Mouse (Mus musculus) thymus, adult 2 months (tissue): ENCODE measurements at regions not wholly inside any gene's neighbourhood (a gene's known extent, or its start where the extent isn't known, plus 50 kb on each side); places are given as distances from the start of the nearest gene placed in this dataset.

Experiments
- CTCF ChIP-seq: fragments of 200-500 bp; IDR thresholded peaks from 2 replicates; pipeline ENCODE4 v1.5.1; 2012; ENCODE audit warnings: mild to moderate bottlenecking, control low read depth, low read length, moderate library complexity, borderline replicate concordance; ENCODE audit not compliant: control insufficient read depth, poor library complexity, insufficient read depth; ENCODE audit errors: extremely low read depth
- POLR2A ChIP-seq: fragments of 200-500 bp; IDR thresholded peaks from 2 replicates; pipeline ENCODE4 v1.6.1; 2012; ENCODE audit warnings: mild to moderate bottlenecking, low read length, control low read depth, moderate library complexity; ENCODE audit not compliant: control insufficient read depth, poor library complexity, insufficient read depth; ENCODE audit errors: extremely low read depth

DNA sequence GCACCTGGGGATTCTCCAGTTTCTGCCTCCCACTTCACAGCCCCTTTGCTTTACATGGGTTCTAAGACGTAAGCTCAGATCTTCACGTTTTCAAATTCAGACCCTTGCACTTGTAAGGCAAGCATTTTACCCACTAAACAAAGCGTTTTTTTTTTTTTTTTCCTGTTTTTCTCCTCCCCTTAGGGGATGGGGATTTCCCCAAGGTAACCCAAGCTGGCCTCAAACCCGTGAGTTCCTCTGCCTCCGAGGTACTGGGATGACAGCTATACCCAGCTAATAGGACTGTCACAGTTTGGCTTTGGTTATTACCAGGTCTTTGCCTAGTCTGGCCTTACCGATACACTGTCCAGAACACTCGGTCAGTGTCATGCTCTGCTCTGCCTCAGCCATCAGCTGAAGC, 103.5 kb upstream of the Jarid2 start:
- TF ChIP-seq POLR2A (no peak), CTCF (no peak)
